Mouse (Mus musculus): Measurements from ENCODE around the gene Rsrp1. TPM values are rescaled to one million over a fixed set of nuclear protein-coding genes. Genes with fewer than 3 reads are reported as not detected.

The Rsrp1 gene
- polyA plus RNA-seq, 1 experiment from 2014 or later, result 538 TPM

DNA sequence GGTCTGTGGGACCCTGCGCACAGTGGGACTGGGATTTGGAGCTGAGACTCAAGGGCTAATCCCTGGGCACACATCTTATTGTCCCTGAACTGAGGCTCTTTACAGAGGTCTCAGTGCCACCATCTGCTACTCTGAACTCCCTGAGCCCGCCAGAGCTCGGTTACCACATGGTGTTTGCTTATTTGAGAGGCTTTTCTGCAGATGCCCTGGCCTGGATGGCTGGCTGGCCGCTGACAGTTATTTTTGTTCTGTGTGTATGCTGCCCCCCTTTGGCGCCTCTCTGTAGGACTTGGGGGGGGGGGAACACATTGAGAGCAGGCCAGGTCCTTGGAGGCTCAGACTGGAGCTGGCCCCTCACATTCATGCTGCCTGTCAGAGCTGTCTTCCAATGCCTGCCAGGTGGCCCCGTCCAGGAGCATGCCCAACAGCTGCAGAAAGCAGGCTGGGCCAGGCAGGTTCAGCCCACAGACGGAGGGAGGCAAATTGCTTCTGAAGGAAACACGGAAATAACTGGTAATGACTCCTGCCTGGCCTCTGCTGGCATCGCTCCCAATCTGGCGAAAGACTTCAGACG is 27.2 kb downstream of the Rsrp1 start:
- H3K9me3 ChIP-seq, result no peaks in the 10 kb centered on the region
- no peak overlapping the region for H3K9ac ChIP-seq
- no peaks in the 10 kb centered on the region for H3K36me3 ChIP-seq
- H3K4me3 ChIP-seq, result no peak overlapping the region
- peaks cover 21% of the 10 kb centered on the region for H3K4me1 ChIP-seq (replicated peaks)
- no peak overlapping the region for H3K4me2 ChIP-seq
- peak; percentile 75 for ATAC-seq (ENCODE audit: low FRiP score)
- H3K27me3 ChIP-seq, result 0 out of 2 replicates have a peak, but pooled peaks cover 15% of the 10 kb centered on the region
- H3K27ac ChIP-seq, result 0 out of 2 replicates have a peak overlapping the region, but pooled peaks have one; percentile 32
- WGBS, result 26% methylated on average over 11 of the region's 11 CpGs

DNA sequence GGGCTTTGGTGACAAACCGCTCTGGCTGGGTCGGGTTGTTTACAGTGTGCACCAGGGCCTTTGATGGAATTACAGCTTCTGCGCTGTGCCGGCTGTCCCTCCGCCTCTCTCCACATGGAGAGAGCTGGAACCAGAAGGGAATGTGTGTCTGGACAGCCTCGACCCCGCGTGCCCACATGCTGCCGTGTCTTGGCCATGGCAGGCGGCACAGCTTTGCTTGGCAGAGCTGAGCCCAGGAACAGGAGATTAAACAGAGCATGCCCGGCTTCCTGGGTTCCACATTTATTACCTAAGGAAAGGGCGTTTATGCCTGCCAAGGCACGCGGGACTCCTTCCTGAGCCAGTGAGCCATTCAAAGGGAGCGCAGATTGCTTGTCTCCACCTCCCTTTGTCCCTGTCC is 31.1 kb downstream of the Rsrp1 start:
- H3K9me3 ChIP-seq, result no peaks in the 10 kb centered on the region
- 0 out of 2 replicates have a peak overlapping the region, but pooled peaks have one; percentile 14 for H3K27ac ChIP-seq
- no peaks in the 10 kb centered on the region for H3K36me3 ChIP-seq
- ATAC-seq (ENCODE audit: low FRiP score), result no peak
- H3K4me1 ChIP-seq (replicated peaks), result peaks cover 16% of the 10 kb centered on the region
- WGBS, result 25% methylated on average over 15 of the region's 15 CpGs
- no peak overlapping the region for H3K4me3 ChIP-seq
- 0 out of 2 replicates have a peak overlapping the region, but pooled peaks have one; percentile 1 for H3K9ac ChIP-seq
- H3K27me3 ChIP-seq, result peaks cover 24% of the 10 kb centered on the region
- no peak overlapping the region for H3K4me2 ChIP-seq

DNA sequence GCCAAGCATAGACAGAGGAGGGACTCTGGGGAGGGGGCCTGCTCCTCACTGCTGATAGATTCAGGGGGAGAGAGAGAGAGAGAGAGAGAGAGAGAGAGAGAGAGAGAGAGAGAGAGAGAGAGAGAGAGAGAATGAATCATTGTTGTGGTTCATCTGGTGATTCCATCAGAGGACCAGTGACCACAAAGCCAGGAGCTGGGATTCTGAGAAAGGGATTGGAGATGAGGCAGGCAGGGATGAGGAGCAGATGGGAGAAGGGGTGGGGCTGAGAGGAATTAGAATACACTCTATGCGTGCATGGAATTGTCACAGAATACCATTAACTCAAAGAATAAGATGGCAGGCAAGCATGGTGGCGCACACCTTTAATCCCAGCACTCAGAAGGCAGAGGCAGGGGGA is 31.8 kb downstream of the Rsrp1 start:
- WGBS, result 82% methylated on average over 2 of the region's 2 CpGs
- Histone ChIP-seq H3K4me2 (no peak overlapping the region), H3K9ac (no peak overlapping the region), H3K27ac (no peak overlapping the region), H3K4me1 (replicated peaks) (peaks cover 16% of the 10 kb centered on the region), H3K4me3 (no peak overlapping the region), H3K36me3 (no peaks in the 10 kb centered on the region), H3K27me3 (peaks cover 27% of the 10 kb centered on the region), H3K9me3 (no peaks in the 10 kb centered on the region)
- no peak for ATAC-seq (ENCODE audit: low FRiP score)

DNA sequence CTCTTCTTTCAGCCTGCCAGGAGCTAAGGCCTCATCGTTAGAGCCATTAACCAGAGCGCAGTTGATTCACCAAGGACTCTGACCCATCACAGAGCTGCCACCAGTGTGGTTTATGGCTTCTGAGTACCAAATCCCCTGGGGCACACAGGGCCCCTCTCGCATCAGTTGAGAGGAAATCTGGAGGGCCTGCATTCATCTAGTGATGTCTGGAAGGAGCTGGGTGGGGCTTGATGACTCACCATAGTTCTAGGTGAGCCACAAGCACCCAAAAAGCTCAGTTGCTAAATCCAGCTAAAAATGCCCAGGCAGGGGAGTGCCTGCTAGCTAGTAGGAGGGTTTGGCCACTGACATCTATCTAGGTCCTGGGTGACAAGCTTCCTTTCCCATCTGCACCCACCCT is 32.5 kb downstream of the Rsrp1 start:
- Histone ChIP-seq H3K4me2 (no peak overlapping the region), H3K36me3 (no peaks in the 10 kb centered on the region), H3K4me1 (replicated peaks) (peaks cover 10% of the 10 kb centered on the region), H3K9ac (no peak overlapping the region), H3K27ac (no peak overlapping the region), H3K27me3 (peaks cover 27% of the 10 kb centered on the region), H3K4me3 (no peak overlapping the region), H3K9me3 (no peaks in the 10 kb centered on the region)
- ATAC-seq (ENCODE audit: low FRiP score), result no peak
- 73% methylated on average over 3 of the region's 3 CpGs for WGBS

DNA sequence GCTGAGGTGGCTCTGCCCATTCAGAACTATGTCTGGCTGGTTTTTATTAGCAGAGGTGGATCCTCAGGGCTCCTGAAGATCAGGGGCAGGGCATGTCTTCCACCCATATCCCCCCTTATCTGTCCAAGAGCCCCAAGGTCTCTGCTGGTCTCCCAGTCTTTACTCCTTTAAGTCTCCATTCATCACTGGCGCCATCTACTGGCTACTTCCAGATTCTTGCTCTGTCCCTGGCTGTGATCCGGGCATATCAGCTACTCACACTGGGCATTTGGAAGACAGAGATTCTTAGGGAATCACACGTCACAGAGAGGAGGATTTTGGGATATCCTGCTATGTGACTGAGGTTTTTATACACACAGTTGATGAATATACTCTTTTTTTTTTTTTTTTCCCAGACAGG is 32.9 kb downstream of the Rsrp1 start:
- H3K9me3 ChIP-seq, result no peaks in the 10 kb centered on the region

DNA sequence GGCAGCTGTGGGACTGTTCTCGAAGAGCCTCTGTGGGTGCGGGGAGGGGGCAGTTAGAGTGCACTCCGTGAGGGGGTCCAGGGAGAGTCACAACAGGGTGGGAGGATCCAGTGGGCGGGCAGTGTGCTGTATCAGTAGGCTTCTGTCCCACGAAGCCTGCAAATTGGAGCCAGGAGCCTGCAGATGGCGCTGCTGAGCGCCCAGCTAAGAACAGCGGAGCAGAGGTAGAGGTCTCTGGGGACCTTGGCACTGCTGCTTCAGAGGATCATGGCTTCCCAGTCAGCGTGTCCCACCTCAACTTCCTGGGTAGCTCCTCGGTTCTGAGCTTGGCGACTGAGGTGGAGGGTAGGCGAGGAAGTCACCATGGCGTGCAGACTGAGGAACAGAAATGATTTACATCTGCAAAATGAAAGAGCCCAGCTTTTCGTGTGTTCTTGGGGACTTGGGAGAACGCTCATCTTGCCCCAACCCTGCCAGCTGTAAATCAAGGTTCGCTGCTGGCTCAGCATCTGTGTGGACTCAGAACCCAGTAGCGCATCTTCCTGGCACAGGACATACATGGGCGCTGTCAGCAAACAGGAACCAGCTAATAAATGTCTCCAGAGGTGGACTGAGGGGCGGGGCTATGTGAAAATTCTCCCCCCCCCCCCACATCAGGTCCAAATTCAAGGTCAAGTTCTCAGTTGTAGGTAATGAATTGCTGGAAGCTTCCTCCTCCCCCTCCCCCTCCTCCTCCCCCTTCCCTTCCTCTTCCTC is 39.8 kb downstream of the Rsrp1 start:
- H3K4me2 ChIP-seq, result 0 out of 2 replicates have a peak overlapping the region, but pooled peaks have one; percentile 6
- H3K9ac ChIP-seq, result no peak overlapping the region
- peaks cover 5% of the 10 kb centered on the region; the same call in 1 of the 2 replicates for H3K4me1 ChIP-seq (replicated peaks)
- 28% methylated on average over 19 of the region's 19 CpGs for WGBS
- H3K27ac ChIP-seq, result no peak overlapping the region
- no peak overlapping the region for H3K4me3 ChIP-seq
- H3K9me3 ChIP-seq, result no peaks in the 10 kb centered on the region
- ATAC-seq (ENCODE audit: low FRiP score), result no peak
- H3K27me3 ChIP-seq, result peaks cover 17% of the 10 kb centered on the region
- H3K36me3 ChIP-seq, result no peaks in the 10 kb centered on the region

More for the DNA sequence above, 32.9 kb downstream of the Rsrp1 start:
- H3K27me3 ChIP-seq, result peaks cover 30% of the 10 kb centered on the region
- H3K27ac ChIP-seq, result no peak overlapping the region
- no peak overlapping the region for H3K4me2 ChIP-seq
- WGBS, result 20% methylated on average over 3 of the region's 3 CpGs
- peaks cover 10% of the 10 kb centered on the region for H3K4me1 ChIP-seq (replicated peaks)
- no peak for ATAC-seq (ENCODE audit: low FRiP score)
- no peak overlapping the region for H3K4me3 ChIP-seq
- H3K36me3 ChIP-seq, result no peaks in the 10 kb centered on the region
- H3K9ac ChIP-seq, result no peak overlapping the region

DNA sequence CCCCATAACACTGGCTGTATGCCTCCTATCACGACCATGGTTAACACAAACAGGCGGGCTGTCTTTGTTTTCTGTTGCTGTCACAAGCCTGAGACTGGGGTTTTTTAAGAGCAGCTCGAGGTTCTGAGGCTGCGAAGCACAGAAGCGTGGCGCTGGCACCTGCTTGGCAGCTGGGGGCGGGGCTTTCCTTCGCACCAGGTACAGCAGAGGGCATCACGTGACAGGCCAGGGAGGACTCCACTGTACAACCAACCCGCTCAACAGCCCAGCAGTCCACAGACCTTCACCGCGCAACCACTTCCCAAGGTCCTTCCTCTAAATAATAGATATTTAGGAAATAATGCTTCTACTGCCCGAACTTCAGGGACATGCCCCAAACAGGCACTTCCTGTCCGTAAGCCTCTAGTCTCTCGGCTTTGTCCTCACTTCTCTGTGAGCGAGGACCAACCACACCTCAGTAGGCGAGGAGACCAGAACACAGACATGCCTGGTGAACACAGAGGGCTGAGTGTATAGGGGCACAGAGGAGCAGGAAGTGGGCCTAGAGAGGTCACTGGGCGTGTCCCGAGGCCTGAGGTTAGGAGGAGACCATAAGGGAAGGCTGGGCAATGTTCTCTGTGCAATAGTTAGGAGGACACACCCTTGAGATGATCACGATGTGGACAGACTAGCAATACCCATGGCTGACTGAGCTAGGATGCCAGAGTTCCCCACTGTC is 44.7 kb downstream of the Rsrp1 start:
- WGBS, result 85% methylated on average over 20 of the region's 20 CpGs
- H3K9me3 ChIP-seq, result no peaks in the 10 kb centered on the region
- peaks cover 2% of the 10 kb centered on the region; the same call in 1 of the 2 replicates for H3K4me1 ChIP-seq (replicated peaks)
- no peak overlapping the region for H3K27ac ChIP-seq
- no peak overlapping the region for H3K9ac ChIP-seq
- no peak for ATAC-seq (ENCODE audit: low FRiP score)
- no peak overlapping the region for H3K4me3 ChIP-seq
- no peaks in the 10 kb centered on the region for H3K36me3 ChIP-seq
- H3K4me2 ChIP-seq, result no peak overlapping the region
- peaks cover 5% of the 10 kb centered on the region; the same call in 1 of the 2 replicates for H3K27me3 ChIP-seq

DNA sequence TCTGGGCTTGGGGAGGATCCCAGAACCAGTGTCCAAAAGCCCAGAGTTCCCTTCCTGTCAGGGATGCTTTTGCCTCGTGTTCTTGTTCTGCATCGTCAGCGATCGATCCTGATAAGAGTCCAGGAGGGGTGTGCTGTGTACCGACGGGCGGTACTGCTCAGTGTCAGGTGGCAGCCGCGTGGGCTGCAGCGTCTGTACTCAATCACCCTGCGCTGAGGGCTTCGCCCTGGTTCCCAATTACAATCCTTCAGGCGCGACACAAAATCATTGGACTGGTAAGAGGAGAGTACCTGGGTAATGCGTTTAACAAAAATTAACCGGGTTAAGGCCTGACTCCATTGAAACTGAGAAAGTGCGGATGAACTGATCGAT is 45.2 kb downstream of the Rsrp1 start:
- Histone ChIP-seq H3K9me3 (no peaks in the 10 kb centered on the region), H3K9ac (no peak overlapping the region), H3K4me2 (no peak overlapping the region), H3K27me3 (peaks cover 3% of the 10 kb centered on the region; the same call in 1 of the 2 replicates), H3K4me3 (no peak overlapping the region), H3K4me1 (replicated peaks) (no peaks in the 10 kb centered on the region), H3K27ac (no peak overlapping the region), H3K36me3 (no peaks in the 10 kb centered on the region)
- no peak for ATAC-seq (ENCODE audit: low FRiP score)
- WGBS, result 77% methylated on average over 18 of the region's 18 CpGs

DNA sequence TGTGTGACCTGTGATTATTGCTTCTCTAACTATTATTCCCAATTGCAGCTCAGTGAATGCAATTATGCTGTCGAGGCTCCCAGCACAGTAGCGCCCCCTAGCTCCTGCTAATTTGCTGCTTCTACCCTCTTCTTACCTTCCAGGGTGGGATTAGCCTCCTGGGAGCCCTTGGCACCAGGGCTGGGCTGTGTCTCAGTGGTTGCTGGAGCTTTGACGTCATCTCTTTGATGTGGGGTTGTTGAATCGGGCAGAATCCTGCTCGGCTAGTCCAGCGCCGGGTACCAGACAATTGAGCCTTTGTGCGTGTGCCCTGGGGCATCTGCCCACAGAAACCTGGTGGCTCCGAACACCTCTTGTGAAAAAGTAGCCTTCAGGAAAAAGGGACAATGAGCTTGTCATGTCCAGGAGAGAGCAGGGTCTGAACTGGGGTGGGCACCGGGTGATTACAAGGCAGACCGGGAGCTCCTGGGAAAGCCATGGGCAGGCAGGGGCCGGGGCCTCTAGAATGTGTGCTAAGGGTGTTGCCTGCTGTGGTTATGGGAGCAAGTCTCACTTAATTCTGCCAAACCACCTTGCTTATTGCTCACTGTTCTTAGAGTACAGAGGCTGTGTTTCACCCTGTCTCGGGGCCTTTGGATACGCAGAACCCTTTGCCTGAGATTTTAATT is 52.0 kb downstream of the Rsrp1 start:
- peak overlapping the region; percentile 25 for H3K4me2 ChIP-seq
- ATAC-seq (ENCODE audit: low FRiP score), result no peak

DNA sequence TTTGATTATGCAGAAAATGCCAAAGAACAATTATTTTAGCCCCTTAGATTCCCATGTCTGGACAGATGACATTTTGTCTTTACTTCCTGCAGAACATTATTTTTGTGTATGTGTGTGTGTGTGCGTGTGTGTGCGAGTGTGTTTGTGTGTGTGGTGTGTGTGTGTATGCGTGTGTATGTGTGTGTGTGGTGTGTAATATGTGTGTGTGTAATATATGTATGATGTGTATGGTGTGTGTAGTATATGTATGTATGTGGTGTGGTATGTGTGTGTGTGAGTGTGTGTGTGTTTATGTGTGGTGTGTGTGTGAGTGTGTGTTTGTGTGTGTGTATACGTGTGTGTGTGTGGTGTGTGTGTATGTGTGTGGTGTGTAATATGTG is 52.5 kb downstream of the Rsrp1 start:
- Histone ChIP-seq H3K4me1 (replicated peaks) (0 out of 2 replicates have a peak, but pooled peaks cover 4% of the 10 kb centered on the region), H3K36me3 (no peaks in the 10 kb centered on the region), H3K9ac (no peak overlapping the region), H3K27me3 (peaks cover under 1% of the 10 kb centered on the region; the same call in 1 of the 2 replicates), H3K4me2 (no peak overlapping the region), H3K4me3 (no peak overlapping the region), H3K27ac (no peak overlapping the region), H3K9me3 (no peaks in the 10 kb centered on the region)
- no peak for ATAC-seq (ENCODE audit: low FRiP score)
- 82% methylated on average over 4 of the region's 4 CpGs for WGBS

More for the DNA sequence above, 52.0 kb downstream of the Rsrp1 start:
- 25% methylated on average over 14 of the region's 14 CpGs for WGBS
- H3K4me1 ChIP-seq (replicated peaks), result 0 out of 2 replicates have a peak, but pooled peaks cover 4% of the 10 kb centered on the region
- no peaks in the 10 kb centered on the region for H3K9me3 ChIP-seq
- H3K9ac ChIP-seq, result no peak overlapping the region
- H3K27ac ChIP-seq, result no peak overlapping the region
- no peaks in the 10 kb centered on the region for H3K36me3 ChIP-seq
- H3K27me3 ChIP-seq, result peaks cover 3% of the 10 kb centered on the region; the same call in 1 of the 2 replicates
- no peak overlapping the region for H3K4me3 ChIP-seq

Measured in hindbrain, embryonic 13.5 days (tissue).